Mouse (Mus musculus): ENCODE data around the gene Slc37a1. TPM values are rescaled to one million over a fixed set of nuclear protein-coding genes. Genes with fewer than 3 reads are reported as not detected.
"Not testable (repeated sequence)": the region's sequence is repeated elsewhere in the genome, so short reads cannot be mapped to it uniquely, and the experiment has no call there.

The Slc37a1 gene
- polyA plus RNA-seq, 1 experiment from 2014 or later, result 3.3 TPM

DNA sequence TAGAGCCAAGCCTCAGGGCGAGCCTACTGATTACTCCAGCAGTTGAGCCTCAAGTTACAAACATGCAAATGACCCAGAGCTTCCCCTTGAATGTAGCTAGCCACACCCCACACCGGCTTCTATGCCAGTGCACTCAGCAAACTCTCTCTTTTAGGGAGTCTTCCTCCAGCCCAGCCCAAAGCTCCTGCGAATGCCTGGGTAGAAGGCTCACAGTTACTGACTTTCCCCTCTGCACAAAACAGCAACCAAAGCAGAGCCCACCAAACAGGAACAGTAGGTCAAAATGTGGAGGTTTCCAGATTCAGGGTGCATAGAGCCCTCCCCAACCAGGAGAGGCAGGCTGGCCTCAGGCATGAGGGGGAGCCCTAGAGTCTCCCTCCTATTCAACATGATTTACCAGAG lies 21.4 kb upstream of the Slc37a1 start:
- Histone ChIP-seq H3K36me3 (ENCODE audit: control insufficient read depth, insufficient read depth, low read length) (no peaks in the 10 kb centered on the region), H3K27me3 (ENCODE audit: control insufficient read depth, insufficient read depth, low read length) (no peaks in the 10 kb centered on the region), H3K9ac (ENCODE audit: low read depth, low read length) (no peak overlapping the region), H3K9me3 (ENCODE audit: control insufficient read depth, low read length) (no peaks in the 10 kb centered on the region), H3K4me3 (ENCODE audit: low read length) (no peak overlapping the region), H3K27ac (ENCODE audit: low read depth, low read length) (no peak overlapping the region), H3K4me2 (replicated peaks; ENCODE audit: low read depth, low read length) (no peak overlapping the region), H3K4me1 (ENCODE audit: control insufficient read depth, insufficient read depth, low read length) (peaks cover 3% of the 10 kb centered on the region; the same call in 1 of the 2 replicates)
- WGBS, result 8% methylated on average over 3 of the region's 3 CpGs
- ATAC-seq (ENCODE audit: low FRiP score, low TSS enrichment), result no peak

DNA sequence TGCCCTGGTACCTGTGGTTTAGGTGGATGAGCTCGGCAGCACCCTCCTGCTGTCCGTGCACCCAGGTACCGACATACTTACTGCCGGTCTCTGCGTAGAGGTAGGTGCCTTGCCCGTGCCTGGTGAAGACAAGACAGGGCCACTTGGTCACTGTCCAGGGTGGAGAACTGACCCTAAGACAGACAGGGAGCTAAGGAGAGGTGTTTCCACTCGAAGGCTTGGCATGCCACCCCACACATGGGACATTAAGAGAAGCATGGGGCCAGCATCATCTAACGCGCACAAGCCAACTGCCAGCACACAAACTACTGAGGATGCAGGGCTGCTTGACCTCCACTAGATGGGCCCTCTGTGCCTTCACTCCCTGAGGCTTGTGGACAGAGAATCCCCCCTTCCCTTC lies 20.8 kb upstream of the Slc37a1 start:
- H3K4me2 ChIP-seq (replicated peaks; ENCODE audit: low read depth, low read length), result no peak overlapping the region
- H3K4me1 ChIP-seq (ENCODE audit: control insufficient read depth, insufficient read depth, low read length), result no peaks in the 10 kb centered on the region
- H3K9me3 ChIP-seq (ENCODE audit: control insufficient read depth, low read length), result no peaks in the 10 kb centered on the region
- H3K27me3 ChIP-seq (ENCODE audit: control insufficient read depth, insufficient read depth, low read length), result no peaks in the 10 kb centered on the region
- ATAC-seq (ENCODE audit: low FRiP score, low TSS enrichment), result no peak
- WGBS, result 87% methylated on average over 9 of the region's 9 CpGs
- H3K9ac ChIP-seq (ENCODE audit: low read depth, low read length), result no peak overlapping the region
- H3K27ac ChIP-seq (ENCODE audit: low read depth, low read length), result no peak overlapping the region
- no peak overlapping the region for H3K4me3 ChIP-seq (ENCODE audit: low read length)
- no peaks in the 10 kb centered on the region for H3K36me3 ChIP-seq (ENCODE audit: control insufficient read depth, insufficient read depth, low read length)

DNA sequence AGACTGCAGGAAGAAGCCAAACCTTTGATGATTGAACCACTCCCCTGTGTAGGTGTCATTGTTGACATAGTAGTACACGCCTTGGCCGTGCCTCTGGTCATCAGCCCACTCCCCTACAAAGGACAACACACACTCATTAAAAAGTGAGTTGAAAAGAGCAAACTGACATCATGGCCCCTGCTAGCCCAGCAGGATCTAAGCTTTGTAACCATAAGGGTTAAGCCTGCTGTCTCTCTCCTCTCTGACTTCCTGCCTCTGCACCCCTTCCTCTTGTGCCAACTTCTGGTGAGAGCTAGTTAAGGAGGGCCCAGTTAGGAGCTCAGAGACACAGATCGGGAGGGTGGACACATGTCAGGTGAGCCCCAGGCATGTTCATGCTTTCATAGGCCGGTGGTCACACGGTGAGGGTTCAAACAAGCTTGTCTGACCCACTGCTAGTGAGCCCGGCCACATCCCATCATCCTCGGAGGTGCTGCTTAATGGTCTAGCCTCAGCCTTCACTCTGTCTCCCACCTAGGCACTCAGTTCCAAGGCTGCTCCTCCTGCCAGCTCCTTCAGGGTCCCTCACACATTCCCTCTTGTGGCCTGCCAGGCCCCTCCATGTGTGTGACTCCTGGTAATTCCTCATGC lies 20.2 kb upstream of the Slc37a1 start:
- no peak for ATAC-seq (ENCODE audit: low FRiP score, low TSS enrichment)
- WGBS, result 70% methylated on average over 7 of the region's 7 CpGs

DNA sequence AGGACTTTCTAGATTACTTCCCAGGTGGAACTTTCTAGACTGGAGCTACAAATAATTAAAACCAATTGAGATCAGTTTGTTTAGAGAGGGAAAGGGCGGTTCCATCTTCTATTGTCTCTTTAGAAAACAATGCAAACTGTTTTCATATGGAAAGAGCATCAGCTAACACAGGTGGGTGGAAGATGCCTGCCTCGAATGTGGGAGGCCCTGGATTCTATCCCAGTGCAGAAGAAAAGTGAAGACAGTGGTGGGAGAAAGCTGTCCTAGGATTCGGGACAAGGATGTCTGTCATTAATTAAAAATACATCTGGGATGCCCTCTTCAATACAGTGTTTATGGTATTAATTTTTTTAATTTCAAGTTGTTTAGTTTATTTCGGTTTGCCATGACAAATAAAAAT lies 19.5 kb upstream of the Slc37a1 start:
- Histone ChIP-seq H3K36me3 (ENCODE audit: control insufficient read depth, insufficient read depth, low read length) (no peaks in the 10 kb centered on the region), H3K9me3 (ENCODE audit: control insufficient read depth, low read length) (no peaks in the 10 kb centered on the region), H3K27ac (ENCODE audit: low read depth, low read length) (no peak overlapping the region), H3K9ac (ENCODE audit: low read depth, low read length) (no peak overlapping the region), H3K4me2 (replicated peaks; ENCODE audit: low read depth, low read length) (no peak overlapping the region), H3K4me3 (ENCODE audit: low read length) (no peak overlapping the region), H3K4me1 (ENCODE audit: control insufficient read depth, insufficient read depth, low read length) (no peaks in the 10 kb centered on the region), H3K27me3 (ENCODE audit: control insufficient read depth, insufficient read depth, low read length) (no peaks in the 10 kb centered on the region)
- no peak for ATAC-seq (ENCODE audit: low FRiP score, low TSS enrichment)
- WGBS, result 83% methylated on average over 4 of the region's 4 CpGs

More for the DNA sequence above, 20.2 kb upstream of the Slc37a1 start:
- Histone ChIP-seq H3K36me3 (ENCODE audit: control insufficient read depth, insufficient read depth, low read length) (no peaks in the 10 kb centered on the region), H3K27me3 (ENCODE audit: control insufficient read depth, insufficient read depth, low read length) (no peaks in the 10 kb centered on the region), H3K4me2 (replicated peaks; ENCODE audit: low read depth, low read length) (no peak overlapping the region), H3K9me3 (ENCODE audit: control insufficient read depth, low read length) (no peaks in the 10 kb centered on the region), H3K27ac (ENCODE audit: low read depth, low read length) (no peak overlapping the region), H3K4me1 (ENCODE audit: control insufficient read depth, insufficient read depth, low read length) (no peaks in the 10 kb centered on the region), H3K4me3 (ENCODE audit: low read length) (no peak overlapping the region), H3K9ac (ENCODE audit: low read depth, low read length) (no peak overlapping the region)

DNA sequence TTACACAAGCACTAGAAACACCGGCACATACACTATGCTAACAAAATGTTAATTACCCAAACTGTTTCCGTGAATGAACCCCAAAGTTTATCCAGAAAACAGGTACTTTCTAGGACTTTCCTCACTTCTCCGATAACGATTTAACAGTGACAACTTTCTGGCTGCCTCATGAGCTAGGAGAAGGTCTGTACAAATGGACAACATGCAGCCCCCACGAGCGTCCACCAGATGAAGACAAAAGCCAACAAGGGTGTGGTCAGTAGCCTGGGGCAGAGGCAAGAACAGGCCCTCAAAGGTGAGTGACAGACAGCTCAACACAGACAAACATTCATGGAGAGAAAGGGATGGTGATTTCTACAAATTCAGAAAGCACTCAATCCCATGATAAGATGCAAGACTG lies 19.0 kb upstream of the Slc37a1 start:
- Histone ChIP-seq H3K9ac (ENCODE audit: low read depth, low read length) (no peak overlapping the region), H3K27me3 (ENCODE audit: control insufficient read depth, insufficient read depth, low read length) (no peaks in the 10 kb centered on the region), H3K27ac (ENCODE audit: low read depth, low read length) (no peak overlapping the region), H3K4me1 (ENCODE audit: control insufficient read depth, insufficient read depth, low read length) (no peaks in the 10 kb centered on the region), H3K4me3 (ENCODE audit: low read length) (no peak overlapping the region), H3K4me2 (replicated peaks; ENCODE audit: low read depth, low read length) (no peak overlapping the region), H3K36me3 (ENCODE audit: control insufficient read depth, insufficient read depth, low read length) (no peaks in the 10 kb centered on the region), H3K9me3 (ENCODE audit: control insufficient read depth, low read length) (no peaks in the 10 kb centered on the region)
- 79% methylated on average over 6 of the region's 6 CpGs for WGBS
- ATAC-seq (ENCODE audit: low FRiP score, low TSS enrichment), result no peak

DNA sequence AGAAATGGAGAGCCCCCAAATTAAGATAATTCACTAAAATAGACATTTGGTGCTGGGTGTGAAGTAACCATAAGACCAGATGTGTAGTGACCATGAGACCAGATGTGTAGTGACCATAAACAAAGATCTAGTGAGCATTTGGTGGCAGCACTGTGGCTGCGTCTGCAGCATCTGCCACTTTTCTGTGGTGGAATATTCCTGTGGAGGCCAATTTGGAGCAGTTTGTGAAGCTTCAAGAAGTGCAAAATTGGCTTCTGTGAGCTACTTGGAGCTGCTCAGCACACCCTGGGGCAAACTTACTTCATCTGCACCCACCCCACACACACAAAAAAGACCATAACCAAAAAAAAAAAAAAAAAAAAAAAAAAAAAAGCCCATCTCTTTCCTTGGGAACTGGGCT lies 18.6 kb upstream of the Slc37a1 start:
- Histone ChIP-seq H3K9me3 (ENCODE audit: control insufficient read depth, low read length) (no peaks in the 10 kb centered on the region), H3K27ac (ENCODE audit: low read depth, low read length) (no peak overlapping the region), H3K4me2 (replicated peaks; ENCODE audit: low read depth, low read length) (no peak overlapping the region), H3K36me3 (ENCODE audit: control insufficient read depth, insufficient read depth, low read length) (no peaks in the 10 kb centered on the region), H3K4me1 (ENCODE audit: control insufficient read depth, insufficient read depth, low read length) (no peaks in the 10 kb centered on the region), H3K9ac (ENCODE audit: low read depth, low read length) (no peak overlapping the region), H3K27me3 (ENCODE audit: control insufficient read depth, insufficient read depth, low read length) (no peaks in the 10 kb centered on the region), H3K4me3 (ENCODE audit: low read length) (no peak overlapping the region)
- ATAC-seq (ENCODE audit: low FRiP score, low TSS enrichment), result no peak
- 65% methylated on average over 1 of the region's 1 CpGs for WGBS

DNA sequence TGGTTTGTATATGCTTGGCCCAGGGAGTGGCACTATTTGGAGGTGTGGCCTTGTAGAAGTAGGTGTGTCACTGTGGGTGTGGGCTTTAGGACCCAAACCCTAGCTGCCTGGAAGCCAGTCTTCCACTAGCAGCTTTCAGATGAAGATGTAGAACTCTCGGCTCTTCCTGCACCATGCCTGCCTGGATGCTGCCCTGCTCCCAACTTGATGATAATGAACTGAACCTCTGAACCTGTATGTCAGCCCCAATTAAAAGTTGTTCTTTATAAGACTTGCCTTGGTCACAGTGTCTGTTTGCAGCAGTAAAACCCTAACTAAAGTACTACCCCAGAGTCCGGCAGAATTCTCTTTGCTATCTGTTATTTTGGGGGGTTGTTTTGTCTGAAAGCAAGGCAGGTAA lies 16.8 kb upstream of the Slc37a1 start:
- Histone ChIP-seq H3K4me1 (ENCODE audit: control insufficient read depth, insufficient read depth, low read length) (no peaks in the 10 kb centered on the region), H3K9me3 (ENCODE audit: control insufficient read depth, low read length) (no peaks in the 10 kb centered on the region), H3K9ac (ENCODE audit: low read depth, low read length) (no peak overlapping the region), H3K27ac (ENCODE audit: low read depth, low read length) (no peak overlapping the region), H3K4me2 (replicated peaks; ENCODE audit: low read depth, low read length) (no peak overlapping the region), H3K36me3 (ENCODE audit: control insufficient read depth, insufficient read depth, low read length) (no peaks in the 10 kb centered on the region), H3K27me3 (ENCODE audit: control insufficient read depth, insufficient read depth, low read length) (no peaks in the 10 kb centered on the region), H3K4me3 (ENCODE audit: low read length) (no peak overlapping the region)
- no peak for ATAC-seq (ENCODE audit: low FRiP score, low TSS enrichment)
- 90% methylated on average over 2 of the region's 2 CpGs for WGBS

DNA sequence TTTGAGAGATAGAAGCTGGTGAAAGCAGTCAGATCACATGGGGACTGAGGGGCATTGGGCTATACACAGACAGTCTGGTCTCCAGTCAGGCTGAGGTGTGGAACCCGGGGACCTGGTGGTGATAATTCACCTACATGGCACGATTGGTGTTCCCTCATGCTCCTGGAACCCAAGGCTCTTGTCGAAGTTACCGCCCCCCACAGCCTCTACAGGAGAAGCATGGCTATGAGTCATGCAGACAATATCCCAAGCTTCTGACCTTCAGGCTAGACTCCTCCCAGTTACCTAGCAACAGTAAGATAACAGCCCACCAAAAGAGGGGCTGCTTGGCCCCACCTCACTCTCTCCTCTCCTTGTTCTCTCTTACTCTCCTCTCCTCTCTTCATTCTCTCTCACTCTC lies 16.3 kb upstream of the Slc37a1 start:
- no peaks in the 10 kb centered on the region for H3K9me3 ChIP-seq (ENCODE audit: control insufficient read depth, low read length)
- 92% methylated on average over 4 of the region's 4 CpGs for whole genome bisulfite sequencing
- no peak overlapping the region for H3K4me2 ChIP-seq (replicated peaks; ENCODE audit: low read depth, low read length)
- no peaks in the 10 kb centered on the region for H3K36me3 ChIP-seq (ENCODE audit: control insufficient read depth, insufficient read depth, low read length)
- no peaks in the 10 kb centered on the region for H3K27me3 ChIP-seq (ENCODE audit: control insufficient read depth, insufficient read depth, low read length)
- no peak overlapping the region for H3K9ac ChIP-seq (ENCODE audit: low read depth, low read length)
- H3K4me1 ChIP-seq (ENCODE audit: control insufficient read depth, insufficient read depth, low read length), result no peaks in the 10 kb centered on the region
- no peak overlapping the region for H3K27ac ChIP-seq (ENCODE audit: low read depth, low read length)
- no peak overlapping the region for H3K4me3 ChIP-seq (ENCODE audit: low read length)
- ATAC-seq (ENCODE audit: low FRiP score, low TSS enrichment), result no peak

DNA sequence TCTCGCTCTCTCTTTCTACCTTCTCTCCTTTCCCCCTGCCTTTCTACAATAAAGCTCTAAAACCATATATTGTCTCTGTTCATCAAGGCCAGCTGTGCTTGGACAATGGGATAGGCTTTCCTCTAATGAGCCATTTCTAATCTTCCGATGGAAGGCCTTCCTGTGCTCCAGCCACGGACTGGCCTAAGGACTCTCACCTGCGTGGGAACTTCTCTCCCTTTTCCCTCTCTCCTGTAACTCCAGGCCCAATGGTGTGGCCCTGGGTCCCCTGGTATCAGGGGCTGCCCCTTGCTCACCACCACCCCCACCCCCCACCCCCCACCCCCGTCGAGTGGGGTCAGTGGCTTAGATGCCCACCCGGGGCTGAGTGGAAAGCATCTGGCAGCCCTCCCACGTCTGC lies 15.9 kb upstream of the Slc37a1 start:
- H3K9me3 ChIP-seq (ENCODE audit: control insufficient read depth, low read length); H3K4me3 ChIP-seq (ENCODE audit: low read length); ATAC-seq (ENCODE audit: low FRiP score, low TSS enrichment); H3K36me3 ChIP-seq (ENCODE audit: control insufficient read depth, insufficient read depth, low read length); H3K27ac ChIP-seq (ENCODE audit: low read depth, low read length); H3K4me1 ChIP-seq (ENCODE audit: control insufficient read depth, insufficient read depth, low read length); H3K9ac ChIP-seq (ENCODE audit: low read depth, low read length); H3K4me2 ChIP-seq (replicated peaks; ENCODE audit: low read depth, low read length); H3K27me3 ChIP-seq (ENCODE audit: control insufficient read depth, insufficient read depth, low read length): not testable (repeated sequence)
- 75% methylated on average over 8 of the region's 8 CpGs for WGBS

All from kidney, embryonic 14.5 days (tissue).